Mouse (Mus musculus): Measurements from ENCODE around the gene Doc2b.

The Doc2b gene

GRCm38 (mm10) chr11:75796029-75796445, at the start of gene Doc2b:
Gene Doc2b (minus strand): TSS chr11:75796049.
- no peak for DNase-seq

GRCm38 (mm10) chr11:75842904-75843619, 47.2 kb upstream of the Doc2b start:
- DNase-seq: no peak

- no peak for DNase-seq
These were observed 45.7 kb upstream of the Doc2b start for GRCm38 (mm10) chr11:75841503-75841902.

GRCm38 (mm10) chr11:75839536-75840430, 43.9 kb upstream of the Doc2b start:
- no peak for DNase-seq

- DNase-seq: no peak
These were observed 43.1 kb upstream of the Doc2b start for GRCm38 (mm10) chr11:75838861-75839426.

GRCm38 (mm10) chr11:75836240-75836610, 40.4 kb upstream of the Doc2b start:
- DNase-seq: no peak

- peak in 1 of 2 experiments; percentile 17 for DNase-seq
These were observed 39.9 kb upstream of the Doc2b start for GRCm38 (mm10) chr11:75835587-75836239.

- DNase-seq: no peak
These were observed 37.2 kb upstream of the Doc2b start for GRCm38 (mm10) chr11:75833081-75833480.

- no peak for DNase-seq
These were observed 34.5 kb upstream of the Doc2b start for GRCm38 (mm10) chr11:75830386-75830785.

- DNase-seq: no peak
These were observed 31.6 kb upstream of the Doc2b start for GRCm38 (mm10) chr11:75827414-75827813.

- no peak for DNase-seq
These were observed 27.7 kb upstream of the Doc2b start for GRCm38 (mm10) chr11:75823506-75823905.

- DNase-seq: no peak
These were observed 17.2 kb upstream of the Doc2b start for GRCm38 (mm10) chr11:75813085-75813484.

- no peak for DNase-seq
These were observed 16.1 kb upstream of the Doc2b start for GRCm38 (mm10) chr11:75811900-75812299.

GRCm38 (mm10) chr11:75810526-75810925, 14.7 kb upstream of the Doc2b start:
- DNase-seq: no peak

- DNase-seq: no peak
These were observed 11.6 kb upstream of the Doc2b start for GRCm38 (mm10) chr11:75807486-75807885.

GRCm38 (mm10) chr11:75801771-75802550, 6.1 kb upstream of the Doc2b start:
- no peak for DNase-seq

- no peak for DNase-seq
These were observed 5.5 kb upstream of the Doc2b start for GRCm38 (mm10) chr11:75801369-75801768.

- no peak for DNase-seq
These were observed 842 bp upstream of the Doc2b start for GRCm38 (mm10) chr11:75796536-75797246.

- no peak for DNase-seq
These were observed 570 bp downstream of the Doc2b start for GRCm38 (mm10) chr11:75795321-75795636.

- DNase-seq: no peak
These were observed 1.1 kb downstream of the Doc2b start for GRCm38 (mm10) chr11:75794602-75795320.

GRCm38 (mm10) chr11:75793351-75793750, 2.5 kb downstream of the Doc2b start:
- DNase-seq: no peak
